Mouse (Mus musculus) layer of hippocampus, postnatal 10 days (tissue): ENCODE results near the gene Cluap1. TPM values are rescaled to one million over a fixed set of nuclear protein-coding genes. Genes with fewer than 3 reads are reported as not detected.

Source experiments
- DNase-seq, 2 experiments: peaks; one replicate each; pipeline ENCODE4 v3.0.0; 2021; ENCODE audit warnings: low spot score in 2 of 2
- long read RNA-seq: library from polyadenylated mRNA; stranded (forward); transcript quantifications from one replicate; pipeline ENCODE4 v2.0.0, GENCODE M21; 2023
- total RNA-seq, 2 experiments: library from RNA; stranded (reverse); gene quantifications; 2 replicates each; pipeline ENCODE4 v1.2.3; 2021

Gene Cluap1
- total RNA-seq: 10 to 100 TPM; 35.6 to 37.7 TPM
- long read RNA-seq, transcript Cluap1-201 (12 exons, 1,779 nt): major isoform, 9 of 24 reads
- long read RNA-seq, partial matches to known transcripts: 2 of 24 reads
- long read RNA-seq, other reads (novel, unspliced or antisense): 13 of 24 reads

DNA sequence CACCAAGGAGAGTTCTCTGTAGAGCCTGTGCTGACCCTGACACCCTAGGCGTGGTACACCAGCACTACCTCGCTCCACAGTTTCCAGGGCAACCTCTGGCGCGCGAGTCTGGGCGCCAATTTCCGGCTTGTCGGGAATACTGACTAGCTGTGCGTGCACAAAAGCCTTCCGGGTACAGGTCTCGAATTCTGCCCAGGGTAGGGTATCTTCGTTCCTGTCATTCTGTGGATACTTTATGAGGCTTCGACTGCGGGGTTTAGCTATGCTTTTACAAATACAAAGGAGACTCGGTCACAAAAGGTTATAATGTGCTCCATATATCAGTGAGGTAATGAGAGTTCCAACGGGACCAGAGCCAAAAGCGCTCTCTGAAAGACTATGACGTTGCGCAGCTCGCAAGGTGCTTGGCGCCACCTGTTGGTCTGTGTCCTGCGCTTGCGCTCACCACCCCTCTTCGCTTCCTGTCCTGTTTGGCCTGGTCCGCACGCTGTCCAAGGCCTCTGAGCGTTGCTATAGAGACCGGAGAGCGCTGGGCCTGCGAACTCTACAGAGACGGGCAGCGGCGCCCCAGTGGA, at the start of gene Cluap1, which contains the start of gene 1700037C18Rik:
TSS of gene Cluap1 (plus strand) at position 265 of the 575 bp plus-strand sequence.
TSS of gene 1700037C18Rik (minus strand) at position 153 of the 575 bp plus-strand sequence.
- peak; percentile 94 for DNase-seq

- no peak for DNase-seq
Observed at GRCm38 (mm10) chr16:3859254-3859653, 49.3 kb upstream of the Cluap1 start.

- DNase-seq: no peak
Observed at GRCm38 (mm10) chr16:3871815-3872214, 36.8 kb upstream of the Cluap1 start.

DNA sequence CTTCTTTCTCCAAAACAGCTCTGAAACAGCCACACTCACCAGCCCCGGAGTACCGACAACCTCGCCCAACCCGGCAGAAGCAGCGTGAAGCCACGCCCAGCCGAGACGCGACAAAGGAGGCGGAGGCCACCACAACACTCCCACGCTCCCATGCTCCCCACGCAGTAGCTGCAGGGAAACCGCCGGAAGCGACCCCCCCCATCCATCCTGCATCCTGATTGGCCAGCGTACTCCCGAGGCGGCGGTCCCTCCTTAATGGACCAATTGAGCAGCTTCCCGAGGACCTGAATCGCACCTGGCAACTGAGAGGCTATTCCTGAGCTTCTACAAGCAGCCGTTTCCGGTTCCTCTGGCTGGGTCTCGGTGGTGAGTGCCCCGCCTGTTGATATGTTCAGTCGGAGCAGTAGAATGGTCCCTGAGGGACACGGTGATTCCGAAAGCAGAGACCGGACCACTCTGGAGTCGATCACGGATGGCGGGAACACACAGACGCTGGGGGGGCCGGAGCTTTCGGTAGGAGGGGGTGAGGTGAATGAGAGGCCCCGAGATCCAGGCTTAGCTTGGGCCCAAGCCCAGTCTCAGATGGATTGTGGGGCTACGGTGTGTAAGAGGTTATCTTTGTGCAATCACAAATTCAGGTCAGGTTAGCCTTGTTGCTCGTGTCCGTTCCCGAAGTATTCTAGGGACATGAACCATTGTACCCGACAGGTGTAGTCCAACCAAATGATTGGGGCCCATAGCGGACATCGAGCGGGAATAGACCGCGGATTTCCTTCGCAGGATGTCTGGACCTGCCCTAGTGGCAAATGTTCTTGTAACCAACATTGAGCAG, 36.2 kb upstream of the Cluap1 start, which contains the start of gene Naa60:
TSS of gene Naa60 (plus strand) at position 160 of the 832 bp plus-strand sequence.
- peak; percentile 83 to 87 for DNase-seq

GRCm38 (mm10) chr16:3876346-3876745, 32.3 kb upstream of the Cluap1 start:
- DNase-seq: no peak

- DNase-seq: peak; percentile 92 to 96
Observed at GRCm38 (mm10) chr16:3884201-3885064, 24.2 kb upstream of the Cluap1 start, which contains the start of the genes Zfp597 and Gm20695. Gene Zfp597, minus strand, starts transcription at chr16:3884561. Gene Gm20695, plus strand, starts transcription at chr16:3884648.

- peak in 1 of 2 experiments; percentile 33 for DNase-seq
Observed at GRCm38 (mm10) chr16:3885065-3885670, 23.4 kb upstream of the Cluap1 start.

GRCm38 (mm10) chr16:3891621-3892295, 16.8 kb upstream of the Cluap1 start:
- no peak for DNase-seq

- DNase-seq: no peak
Observed at GRCm38 (mm10) chr16:3893739-3894138, 14.9 kb upstream of the Cluap1 start.

DNA sequence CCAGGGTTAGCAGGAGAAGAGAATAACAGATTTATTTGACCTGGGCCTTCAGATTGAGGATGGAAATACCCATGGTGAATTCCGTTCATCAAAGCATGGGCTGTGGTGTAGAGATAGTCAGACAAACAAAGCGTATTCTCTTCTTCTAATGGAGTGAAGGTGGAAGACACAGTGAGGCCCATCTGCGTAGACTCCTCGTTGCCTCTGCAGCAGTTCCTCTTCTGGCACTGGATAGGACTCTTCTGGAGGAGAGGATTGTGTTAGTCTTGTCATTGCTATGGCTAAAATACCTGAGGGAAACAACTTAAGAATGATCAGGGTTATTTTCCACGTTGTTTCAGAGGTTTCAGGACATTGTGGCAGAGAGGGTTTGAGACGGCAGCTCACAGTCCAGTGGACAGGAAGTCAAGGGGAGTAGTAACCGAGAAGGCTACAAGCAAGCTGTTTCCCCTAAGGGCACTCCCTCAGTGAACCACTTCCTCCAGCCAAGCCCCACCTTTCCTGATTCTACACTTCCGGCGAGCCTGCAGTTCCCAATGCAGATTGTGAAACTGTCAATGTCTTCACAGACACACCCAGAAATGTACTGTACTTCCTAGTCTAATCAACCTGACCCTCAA, 13.3 kb upstream of the Cluap1 start:
- no peak for DNase-seq

GRCm38 (mm10) chr16:3896046-3896445, 12.6 kb upstream of the Cluap1 start:
- DNase-seq: no peak

DNA sequence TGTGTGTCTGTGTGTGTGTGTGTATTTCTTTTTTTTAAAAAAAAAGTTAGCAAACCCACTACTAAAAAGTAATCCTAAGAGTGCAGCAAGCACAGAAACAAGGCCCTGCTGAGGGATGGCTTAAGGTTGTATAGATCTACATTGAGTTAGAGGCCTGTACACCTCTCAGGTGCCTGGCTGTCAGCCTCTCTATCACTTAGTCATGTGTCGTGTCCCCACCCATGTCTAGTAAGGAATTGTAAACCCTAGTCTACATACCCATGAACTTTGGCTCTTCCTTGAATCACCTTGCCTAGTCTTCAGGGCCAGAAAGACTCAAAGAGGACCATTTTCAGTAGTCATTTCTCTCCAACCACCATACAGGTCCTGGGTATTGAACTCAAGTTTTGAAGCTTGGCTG, 12.0 kb upstream of the Cluap1 start:
- no peak for DNase-seq

DNA sequence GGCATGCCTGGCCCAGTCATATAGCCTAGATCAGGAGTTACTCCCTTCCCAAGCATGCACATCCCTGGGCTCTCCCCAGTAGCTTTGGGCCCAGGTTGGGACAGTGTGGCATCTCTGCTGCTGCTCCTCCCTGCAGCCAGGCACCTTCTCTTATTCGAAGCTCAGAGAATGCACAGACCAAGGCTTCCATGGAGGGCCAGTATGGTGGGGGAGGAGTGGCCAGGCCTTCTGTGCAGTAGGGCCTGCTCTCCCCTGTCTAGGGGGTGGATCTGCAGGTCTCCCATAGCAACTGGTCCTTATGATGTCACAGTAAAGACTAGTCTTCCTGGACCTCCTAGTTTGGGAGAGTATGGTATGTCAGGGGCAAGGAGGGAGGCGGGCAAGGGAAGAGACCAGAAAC, 1.1 kb upstream of the Cluap1 start:
- no peak for DNase-seq

GRCm38 (mm10) chr16:3909118-3909517, 517 bp downstream of the Cluap1 start:
- no peak for DNase-seq

DNA sequence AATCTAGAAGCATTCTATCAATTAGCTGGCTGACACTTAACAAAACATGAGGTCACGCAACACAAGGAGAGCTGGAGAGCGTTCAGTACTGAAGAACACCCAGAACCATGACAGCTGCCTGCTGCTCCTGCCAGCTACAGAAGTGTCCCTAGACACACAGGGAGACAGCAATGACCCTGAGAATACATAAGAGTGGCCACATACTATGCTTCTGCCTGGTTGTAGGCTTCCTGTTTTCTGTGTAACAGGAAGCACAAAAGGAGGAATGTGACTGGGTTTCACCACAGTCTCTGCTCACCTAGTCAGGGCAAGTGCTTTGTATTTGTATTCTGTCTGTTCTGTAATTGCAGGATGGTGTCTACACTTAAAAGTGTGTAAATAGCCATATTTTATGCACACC, 12.2 kb downstream of the Cluap1 start:
- no peak for DNase-seq

- no peak for DNase-seq
Observed at GRCm38 (mm10) chr16:3923515-3923914, 14.9 kb downstream of the Cluap1 start.

DNA sequence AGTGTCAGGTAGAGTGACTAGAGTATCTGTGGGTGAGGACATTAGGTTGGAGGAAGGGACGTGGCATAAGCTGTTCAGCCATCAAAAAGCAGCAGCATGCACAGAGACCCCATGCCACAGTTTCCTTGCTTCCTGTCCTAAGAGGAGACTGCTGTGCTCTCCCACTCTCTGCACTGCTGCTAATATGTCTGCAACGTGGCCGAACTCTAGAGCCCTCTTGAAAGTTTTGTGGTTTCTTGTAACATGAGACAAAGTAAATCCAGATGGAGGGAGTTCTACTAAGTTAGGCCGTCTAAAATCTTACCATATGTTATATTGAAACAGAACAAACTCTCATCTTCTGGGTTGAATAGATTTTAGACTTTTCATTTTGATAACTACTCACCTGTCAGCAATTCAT, 15.4 kb downstream of the Cluap1 start:
- no peak for DNase-seq

DNA sequence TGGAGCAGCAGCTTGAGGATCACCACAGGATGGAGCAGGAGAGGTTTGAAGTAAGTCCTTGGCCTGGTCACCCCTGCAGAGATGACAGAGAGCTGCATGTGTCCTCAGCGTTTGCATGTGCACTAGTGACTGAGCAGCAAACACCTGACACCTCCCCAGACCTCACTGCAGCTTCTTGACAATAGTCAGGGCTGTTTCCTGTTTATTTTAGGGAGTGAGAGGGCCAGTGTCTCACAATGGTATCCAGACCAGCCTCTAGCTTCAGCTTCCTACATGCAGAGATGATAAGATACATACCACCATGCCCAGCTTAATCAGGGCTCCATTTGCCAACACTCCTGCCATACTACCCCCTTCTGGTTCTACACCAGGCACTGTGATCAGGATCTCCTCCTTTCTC, 20.0 kb downstream of the Cluap1 start:
- DNase-seq: no peak

DNA sequence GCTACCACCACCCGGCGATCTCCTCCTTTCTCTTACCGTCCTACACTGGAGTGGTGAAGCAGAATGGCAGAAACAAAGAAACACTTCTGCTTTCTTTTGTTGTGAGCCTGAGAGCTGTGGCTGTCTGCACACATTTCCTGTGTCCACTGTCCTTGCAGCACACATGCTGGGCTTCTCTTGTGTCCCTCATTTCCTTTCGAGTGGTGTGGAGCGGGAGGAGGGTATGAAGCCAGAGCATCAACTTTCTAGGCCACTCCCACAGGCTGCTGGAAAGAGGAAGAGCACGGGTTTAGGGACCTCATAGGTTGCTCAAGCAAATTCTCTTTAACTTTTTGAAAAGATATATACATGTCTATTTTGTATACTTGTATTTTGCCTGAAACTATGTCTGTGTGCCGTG, 20.6 kb downstream of the Cluap1 start:
- no peak for DNase-seq

- DNase-seq: no peak
Observed at GRCm38 (mm10) chr16:3933536-3933935, 24.9 kb downstream of the Cluap1 start.
